Mouse (Mus musculus) layer of hippocampus, postnatal 10 days (tissue): ENCODE measurements around the gene AI661453. TPM values are rescaled to one million over a fixed set of nuclear protein-coding genes. Genes with fewer than 3 reads are reported as not detected.
A peak's percentile ranks its signal among the peaks of the same experiment; 100 is the strongest.

Experiments
- DNase-seq, 2 experiments: peaks; one replicate each; pipeline ENCODE4 v3.0.0; 2021; ENCODE audit warnings: low spot score in 2 of 2
- total RNA-seq, 2 experiments: library from RNA; stranded (reverse); gene quantifications; 2 replicates each; pipeline ENCODE4 v1.2.3; 2021

The AI661453 gene
- total RNA-seq, 2 experiments from 2014 or later = 0.23 to 0.38 TPM

DNA sequence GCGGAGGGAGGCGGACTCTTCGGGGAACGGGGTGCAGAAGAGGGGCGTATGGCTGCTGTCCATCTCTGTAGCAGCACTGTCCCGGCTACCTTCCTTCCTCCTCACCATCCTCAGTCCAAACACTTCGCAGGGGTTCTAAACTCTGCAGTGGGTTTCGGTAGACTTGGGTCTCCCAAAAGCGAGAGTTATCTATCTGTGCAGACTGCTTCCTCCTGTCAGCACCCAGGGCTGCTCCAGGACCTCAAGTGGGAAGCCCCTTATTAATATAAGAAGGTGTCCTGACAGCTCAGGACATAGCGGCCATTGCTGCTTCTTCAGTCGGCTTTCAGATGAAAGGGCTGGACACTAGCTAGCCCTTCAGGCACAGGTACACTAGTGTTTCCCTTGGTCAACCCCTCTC, 28.6 kb downstream of the AI661453 start:
- DNase-seq = no peak

DNA sequence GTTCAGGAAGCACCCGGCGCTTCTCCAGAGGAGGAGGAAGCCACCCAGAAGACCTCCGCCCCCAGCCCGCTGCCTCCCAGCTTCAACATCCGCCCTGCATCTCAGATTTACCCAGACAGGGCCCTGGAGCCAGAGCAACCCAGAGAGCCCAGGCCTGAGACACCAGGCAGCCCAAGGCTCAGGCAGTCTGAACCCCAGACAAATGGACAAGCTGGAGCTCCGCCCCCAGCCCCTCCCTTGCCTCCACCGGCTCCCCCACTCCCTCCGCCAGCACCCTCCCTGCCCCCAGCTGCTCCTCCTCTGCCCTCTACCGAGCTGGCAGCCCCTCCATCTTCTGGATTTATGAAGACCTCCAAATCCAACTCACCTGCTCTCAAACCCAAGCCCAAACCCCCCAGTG, 29.9 kb downstream of the AI661453 start:
- no peak for DNase-seq

DNA sequence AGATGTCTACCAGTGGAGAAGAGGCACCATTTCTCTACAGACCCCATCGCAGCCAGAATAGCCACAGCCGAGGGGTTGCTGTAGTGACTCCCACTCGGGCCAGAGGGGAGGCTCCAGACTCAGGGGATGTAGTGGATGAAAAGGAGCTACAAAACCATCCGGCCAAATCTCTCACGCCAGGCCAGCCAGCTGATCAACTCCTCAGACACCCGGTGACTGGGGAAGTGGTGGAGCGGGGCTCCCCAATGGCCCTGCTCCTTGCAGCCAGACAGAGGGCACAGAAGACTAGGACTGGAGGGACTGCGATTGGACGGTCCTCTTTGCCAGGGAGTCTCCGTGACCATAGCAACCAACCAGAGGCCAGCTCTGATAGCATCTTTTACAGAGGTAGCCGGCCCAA, 31.2 kb downstream of the AI661453 start:
- DNase-seq = no peak

DNA sequence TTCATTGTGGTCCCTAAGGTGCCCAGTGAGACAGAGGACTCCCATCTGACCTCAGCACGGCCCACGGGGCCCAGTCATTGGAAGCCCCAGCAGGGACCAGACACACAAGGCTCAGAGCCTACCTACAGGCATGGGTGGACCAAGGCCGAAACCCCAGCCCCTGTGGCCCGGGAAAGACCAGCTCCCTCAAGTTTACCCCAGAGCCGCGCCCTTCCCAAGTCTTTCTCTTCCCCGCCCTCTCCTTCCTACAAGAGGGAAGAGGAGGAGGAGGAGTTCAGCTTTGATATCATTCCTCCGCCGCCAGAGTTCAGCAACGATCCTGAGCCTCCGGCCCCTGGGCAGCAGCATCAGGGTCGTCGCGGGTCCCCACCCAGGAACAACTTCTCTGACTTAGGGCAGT, 31.6 kb downstream of the AI661453 start:
- DNase-seq = no peak

DNA sequence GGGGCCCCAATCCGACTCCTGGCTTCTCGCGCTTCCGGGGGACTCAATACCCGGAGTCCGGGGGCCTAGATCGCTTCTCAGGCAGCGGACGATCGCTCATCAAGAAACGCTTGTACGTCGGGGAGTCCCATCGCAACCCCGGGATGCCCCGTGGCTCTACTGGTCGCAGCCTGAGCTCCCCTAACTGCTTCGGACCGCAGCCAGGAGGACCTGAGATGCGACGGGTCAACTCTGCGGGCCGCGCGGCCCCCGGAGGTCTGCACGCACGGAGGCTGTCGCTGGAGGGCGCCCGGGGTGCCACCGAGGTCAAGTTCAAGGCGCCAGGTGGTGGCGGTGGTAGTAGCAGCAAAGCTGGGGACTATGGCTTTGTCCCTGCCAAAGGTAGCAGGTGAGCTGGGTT, 32.1 kb downstream of the AI661453 start:
- DNase-seq = no peak

DNA sequence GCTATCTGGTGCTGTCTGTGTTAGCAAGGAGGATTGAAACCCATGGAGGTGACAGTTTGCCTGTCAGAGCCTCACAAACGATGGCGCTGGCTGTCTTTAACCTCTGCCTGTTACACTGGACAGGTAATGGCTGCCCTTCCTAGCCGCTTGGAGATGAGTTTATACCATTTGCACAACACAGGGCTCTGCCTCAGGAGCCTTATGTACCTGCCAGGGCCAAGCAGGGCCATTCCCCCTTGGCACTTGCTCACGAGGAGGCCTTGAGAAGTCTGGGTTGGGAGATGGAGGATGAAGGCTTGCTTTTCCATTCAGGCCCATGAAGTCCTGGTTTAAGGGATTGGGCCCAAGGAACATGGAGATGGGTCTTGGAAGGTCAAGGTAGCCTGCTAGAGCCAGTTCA, 33.2 kb downstream of the AI661453 start:
- no peak for DNase-seq

DNA sequence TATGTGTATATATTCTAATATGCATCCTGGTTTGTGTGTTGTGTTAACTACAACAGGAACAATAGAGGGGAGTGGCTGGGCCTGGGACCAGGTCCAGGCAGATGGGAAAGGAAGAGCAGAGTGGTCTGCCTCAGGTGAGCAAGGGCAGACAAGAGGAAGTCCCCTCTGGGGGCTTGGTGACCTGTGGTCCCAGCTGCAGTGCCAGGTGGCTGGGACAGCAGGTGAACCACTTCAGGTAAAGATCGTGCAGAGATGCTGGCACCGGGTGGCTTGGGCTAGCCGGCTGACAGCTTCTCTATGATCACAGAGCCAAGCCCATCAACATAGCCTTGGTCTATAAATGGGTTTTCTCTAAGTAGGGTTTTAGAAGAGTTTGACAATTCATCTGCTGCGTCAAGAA, 33.7 kb downstream of the AI661453 start:
- DNase-seq = no peak

DNA sequence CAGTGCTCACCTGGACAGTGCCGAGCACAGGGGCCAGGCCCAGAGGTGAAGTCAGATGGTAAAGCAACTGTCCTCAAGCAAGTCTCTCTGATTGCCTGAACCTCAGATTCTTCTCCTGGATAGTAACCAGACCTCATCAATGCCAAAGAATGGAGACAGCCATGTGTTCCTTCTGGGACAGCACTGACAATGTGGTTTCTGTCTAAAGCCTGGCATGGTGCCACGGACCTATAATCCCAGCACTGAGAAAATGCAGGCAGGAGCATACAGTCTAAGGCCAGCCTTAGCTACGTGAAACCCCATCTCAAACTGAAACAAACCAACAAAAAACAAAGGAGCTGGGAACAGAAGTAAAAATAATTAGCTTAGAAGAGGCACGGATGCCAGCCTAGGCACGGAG, 34.3 kb downstream of the AI661453 start:
- DNase-seq = no peak

DNA sequence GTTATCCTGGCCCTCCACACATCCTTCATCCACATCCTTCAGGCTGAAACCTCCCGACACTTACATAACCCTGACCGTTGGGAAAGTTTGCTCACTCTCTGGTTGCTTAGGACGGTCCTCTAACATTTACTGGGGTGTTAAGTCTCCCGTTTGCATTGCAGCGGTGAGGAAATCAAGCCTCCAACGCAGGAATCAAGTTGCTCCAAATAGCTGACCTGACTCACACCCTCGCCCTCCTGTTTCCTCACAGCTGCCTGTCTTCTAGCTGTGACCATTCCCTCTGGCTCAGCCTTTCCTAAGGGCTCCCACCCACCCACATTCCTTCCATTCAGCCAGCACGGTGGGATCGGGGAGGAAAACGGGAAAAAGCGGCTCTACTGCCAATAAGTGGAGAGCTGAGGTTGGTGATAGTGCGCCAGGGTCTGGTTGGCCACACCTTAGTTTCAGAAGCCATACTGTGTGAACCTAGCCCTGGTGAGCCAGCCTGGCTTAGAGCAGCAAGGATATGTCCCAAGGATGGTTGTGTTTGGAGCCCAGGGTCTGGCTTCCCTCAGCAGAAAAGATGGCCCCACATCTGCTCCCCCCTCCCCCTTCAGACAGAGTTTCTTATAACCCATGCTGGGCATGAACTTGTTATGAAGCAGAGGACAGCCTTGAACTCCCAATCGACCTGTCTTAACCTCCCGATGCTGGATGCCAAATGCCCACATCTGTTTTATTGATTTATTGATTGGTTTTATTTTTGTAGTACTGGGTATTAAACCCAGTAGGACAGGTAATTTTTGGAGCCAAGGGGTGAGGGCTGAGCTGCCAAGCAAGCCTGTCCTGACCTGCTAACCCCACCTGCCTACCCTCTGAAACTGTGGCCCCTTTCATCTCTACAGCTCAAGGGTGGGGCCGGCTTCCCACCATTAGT, 36.3 kb downstream of the AI661453 start:
- DNase-seq = no peak

DNA sequence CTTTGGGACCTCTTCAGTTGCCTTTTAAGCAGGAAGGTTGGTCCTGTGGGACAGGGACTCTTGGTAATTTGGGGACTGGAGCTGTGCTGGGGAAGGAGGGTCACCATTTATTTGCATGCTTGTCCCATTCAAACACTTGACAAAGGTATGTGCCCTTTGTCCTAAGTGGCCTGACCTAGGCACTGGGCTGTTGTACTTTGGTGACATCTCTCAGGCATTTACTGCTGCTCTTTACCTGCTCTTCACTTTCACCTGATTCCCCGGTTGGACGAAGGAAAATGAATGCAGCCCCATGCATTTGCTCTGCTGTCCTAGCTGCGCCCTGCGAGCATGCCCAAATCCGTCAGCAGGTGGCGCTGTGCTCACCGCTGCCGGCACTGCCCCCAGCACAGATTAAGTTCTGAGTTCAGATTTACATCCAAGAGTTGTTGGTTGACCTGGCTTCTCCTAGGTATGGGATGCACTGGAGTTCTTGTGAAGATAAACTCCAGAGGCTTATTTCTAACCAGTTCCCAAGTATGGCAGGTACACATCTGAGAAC, 37.1 kb downstream of the AI661453 start:
- DNase-seq = peak; percentile 43 to 49

DNA sequence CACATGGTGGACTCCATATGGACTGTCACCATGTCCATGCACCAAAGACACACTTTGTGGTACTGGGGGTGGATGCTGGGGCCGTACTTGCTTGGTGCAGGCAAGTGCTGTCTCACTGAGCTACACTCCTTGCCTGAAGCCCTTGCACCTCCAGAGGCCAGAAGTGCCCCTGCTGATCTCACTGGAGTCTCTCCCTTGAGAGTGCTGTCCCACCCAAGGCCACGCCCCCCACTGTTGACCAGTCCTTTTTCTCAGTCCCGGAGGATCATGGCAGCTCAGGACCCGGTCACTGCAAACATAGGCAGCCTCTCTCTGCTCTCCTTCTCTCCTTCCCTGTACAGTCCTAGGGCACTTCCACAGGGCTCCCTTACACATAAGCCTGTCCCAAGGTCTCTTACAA, 37.8 kb downstream of the AI661453 start:
- no peak for DNase-seq

DNA sequence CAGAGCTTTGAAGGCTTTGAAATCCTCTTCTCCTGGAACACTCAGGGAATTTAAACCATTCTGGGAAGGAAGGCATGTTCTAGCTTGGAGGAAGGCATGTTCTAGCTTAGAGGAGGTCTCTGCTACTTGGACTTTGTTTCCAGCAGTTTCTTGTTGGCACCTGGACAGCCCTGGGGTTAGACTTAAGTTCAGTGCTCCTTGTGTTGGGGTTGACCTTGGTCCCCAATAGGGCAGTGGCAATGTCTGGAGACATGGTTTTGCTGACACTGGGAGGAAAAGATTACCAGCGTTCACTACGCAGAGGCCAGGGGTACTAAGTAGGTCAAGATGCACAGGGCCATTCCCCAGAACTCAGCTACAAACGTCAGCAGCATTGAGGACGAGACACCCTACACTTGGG, 38.8 kb downstream of the AI661453 start:
- DNase-seq = no peak

DNA sequence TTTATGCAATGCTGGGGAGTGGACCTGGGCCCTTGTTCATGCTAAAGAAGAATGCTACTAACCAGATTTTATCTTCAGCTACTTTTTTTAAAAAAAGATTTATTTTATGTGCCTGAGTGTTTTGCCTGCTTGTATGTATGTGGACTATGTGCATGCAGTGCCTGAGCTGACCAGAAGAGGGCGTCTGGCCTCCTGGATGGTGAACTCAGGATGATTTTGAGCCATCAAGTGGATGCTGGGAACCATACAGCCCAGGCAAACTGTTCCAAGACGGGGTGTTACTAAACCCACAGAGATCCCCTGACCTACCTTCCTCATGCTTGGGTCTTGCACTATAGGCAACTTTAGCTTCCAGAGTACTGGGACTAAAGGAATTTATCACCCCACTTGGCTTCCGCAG, 39.3 kb downstream of the AI661453 start:
- DNase-seq = no peak

DNA sequence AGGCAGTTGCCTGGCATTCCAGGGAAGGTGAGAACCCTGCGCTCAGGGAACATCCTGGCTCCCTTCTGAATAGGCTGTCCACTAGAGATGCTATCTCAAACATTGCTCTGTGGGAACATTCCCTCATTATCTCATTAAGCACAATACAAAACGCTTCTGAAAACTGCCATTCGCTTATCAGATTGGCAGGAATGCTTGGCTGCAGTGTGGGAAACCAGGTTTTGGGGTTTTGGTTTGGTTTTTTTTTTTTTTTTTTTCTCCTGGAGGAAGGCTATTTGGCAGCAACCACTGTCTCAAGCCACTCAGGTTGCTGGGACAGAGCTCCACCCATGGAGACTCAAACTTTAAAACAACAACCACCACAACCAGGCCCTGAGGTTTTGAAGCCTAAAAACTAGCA, 43.5 kb downstream of the AI661453 start:
- DNase-seq = no peak

DNA sequence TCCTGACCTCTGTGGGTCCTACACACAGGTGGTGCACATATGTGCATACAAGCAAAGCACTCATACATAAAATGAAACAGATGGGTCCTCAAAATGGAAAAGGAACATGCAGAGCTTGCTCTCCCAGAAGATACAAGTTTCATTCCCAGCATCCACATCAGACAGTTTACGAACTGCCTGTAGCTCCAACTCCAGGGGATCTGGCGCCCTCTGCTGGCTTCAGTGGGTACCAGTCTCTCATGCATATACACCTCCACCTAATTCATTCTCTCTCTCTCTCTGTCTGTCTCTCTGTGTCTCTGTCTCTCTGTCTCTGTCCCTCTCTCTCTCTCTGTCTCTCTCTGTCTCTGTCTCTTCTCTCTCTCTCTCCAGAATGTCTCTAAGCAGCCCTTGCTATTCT, 46.0 kb downstream of the AI661453 start:
- peak; percentile 69 for DNase-seq

DNA sequence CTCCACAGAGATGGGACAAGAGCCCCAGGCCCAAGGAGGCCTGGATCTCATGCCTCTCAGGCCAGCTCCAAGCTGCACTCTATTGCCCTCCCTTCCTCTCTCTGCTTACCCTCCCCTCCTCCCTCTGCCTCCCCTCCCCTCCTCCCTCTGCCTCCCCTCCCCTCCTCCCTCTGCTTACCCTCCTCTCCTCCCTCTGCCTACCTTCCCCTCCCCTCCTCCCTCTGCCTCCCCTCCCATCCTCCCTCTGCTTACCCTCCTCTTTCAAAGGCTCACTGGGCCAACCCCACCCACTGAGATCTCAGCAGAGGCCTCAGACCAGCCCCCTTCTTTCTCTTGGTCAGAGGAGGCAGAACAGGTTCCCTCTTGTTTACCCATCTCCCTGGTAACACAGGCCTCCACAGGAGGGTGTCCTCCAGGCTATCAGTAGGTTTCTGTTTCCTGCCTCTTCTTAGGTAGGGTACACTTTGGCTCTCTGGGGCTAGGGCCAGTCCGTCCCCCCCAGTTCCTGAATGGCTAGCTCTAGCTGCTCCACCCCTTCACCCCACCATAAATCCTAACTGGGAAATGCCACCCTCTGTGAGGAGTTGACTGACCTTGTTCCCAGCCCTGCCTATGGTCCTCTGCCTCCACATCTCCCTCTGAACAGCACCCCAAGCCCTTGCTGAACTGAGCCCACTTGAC, 48.0 kb downstream of the AI661453 start:
- DNase-seq = no peak

DNA sequence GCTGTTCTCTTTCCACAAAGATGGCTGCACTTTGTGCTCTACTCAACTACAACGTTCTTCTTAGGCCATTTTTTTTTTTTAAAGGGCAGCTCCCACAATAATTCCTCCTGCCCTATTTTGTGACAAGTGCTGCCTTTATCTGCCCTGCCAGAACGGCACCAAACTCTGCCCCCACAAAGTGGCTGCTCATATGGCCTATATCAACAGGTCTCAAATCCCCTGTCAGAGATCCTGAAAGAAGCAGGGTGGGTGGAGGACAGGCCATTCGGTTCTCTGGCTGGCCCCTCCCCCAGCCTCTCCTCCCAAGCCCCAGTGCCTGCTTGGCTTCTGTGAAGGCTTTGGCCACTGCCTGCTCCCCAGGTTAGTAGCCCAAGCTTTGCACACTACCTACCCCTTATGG, 48.6 kb downstream of the AI661453 start:
- DNase-seq = no peak

DNA sequence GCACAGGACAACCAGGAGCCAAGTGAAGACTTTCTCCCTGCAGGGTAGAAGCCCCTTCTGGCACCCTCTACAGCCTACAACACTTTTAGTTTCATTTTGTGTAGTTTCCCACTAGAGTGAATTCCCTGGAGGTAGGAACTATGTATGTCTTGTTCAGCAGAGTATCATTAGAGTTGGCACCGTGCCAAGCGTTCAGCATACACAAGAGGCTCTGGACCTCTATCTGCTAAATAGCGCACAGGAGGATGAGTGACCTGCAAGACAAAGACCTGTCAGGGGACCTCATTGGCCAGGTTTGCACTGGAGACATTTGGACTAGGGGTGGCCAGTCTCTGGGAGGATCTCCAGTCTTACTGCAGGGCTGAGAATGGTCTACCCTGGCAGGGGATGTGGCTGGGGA, 49.4 kb downstream of the AI661453 start:
- no peak for DNase-seq

DNA sequence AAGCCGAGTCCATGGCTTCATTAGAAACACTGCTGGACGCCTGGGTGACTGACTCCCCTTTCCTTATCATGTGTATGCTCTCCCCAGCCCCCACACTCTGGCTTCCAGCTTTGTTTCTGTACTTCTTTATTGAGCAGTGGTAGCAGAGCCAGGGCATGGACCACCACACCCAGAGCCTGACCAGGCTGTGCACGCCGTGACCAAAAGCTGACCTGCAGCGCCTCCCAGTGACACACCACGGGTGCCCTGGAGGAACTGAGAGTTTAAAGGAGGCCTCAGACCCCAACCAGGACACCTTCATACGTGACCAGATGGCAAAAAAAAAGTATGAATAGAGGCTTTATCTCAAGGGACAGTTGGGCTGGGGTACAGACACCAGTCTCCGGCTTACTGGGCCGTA, 54.4 kb downstream of the AI661453 start:
- DNase-seq = no peak

DNA sequence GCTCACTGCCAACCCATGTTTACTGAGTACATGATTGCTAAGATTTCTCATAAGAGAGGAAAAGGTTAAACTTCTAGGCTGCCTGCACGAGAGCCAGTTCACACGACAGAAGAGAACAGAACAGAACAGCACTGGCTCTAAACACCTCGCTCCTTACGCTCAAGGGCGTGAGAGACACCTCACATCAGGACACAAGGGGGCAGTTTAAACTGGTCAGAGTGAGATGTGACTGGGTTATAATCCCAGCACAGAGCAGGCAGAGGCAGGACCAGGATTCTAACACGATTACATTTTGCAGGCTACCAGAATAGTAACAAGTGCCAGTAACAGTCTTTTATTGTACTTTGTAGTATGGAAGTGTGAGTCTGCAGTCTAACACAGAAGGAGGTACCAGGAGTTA, 56.3 kb downstream of the AI661453 start:
- no peak for DNase-seq

DNA sequence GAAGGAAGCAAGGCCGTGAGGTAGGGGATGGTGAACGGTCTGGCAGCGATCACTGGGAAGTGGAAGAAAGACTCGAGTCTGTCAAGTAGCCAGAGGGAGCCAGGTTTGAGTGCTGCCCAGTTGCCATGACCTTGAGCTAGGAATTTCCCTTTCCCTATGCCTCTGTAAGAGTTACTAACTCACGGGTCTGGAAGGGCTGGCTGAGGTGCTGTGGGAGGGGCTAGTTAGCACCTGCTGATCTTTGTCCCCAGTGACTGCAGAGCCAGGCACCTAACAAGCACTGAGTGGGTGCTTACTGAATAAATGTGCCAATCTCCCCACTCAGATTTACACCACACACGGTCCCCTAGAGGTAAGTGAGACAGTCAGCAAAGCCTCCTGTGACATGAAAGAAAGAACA, 57.2 kb downstream of the AI661453 start:
- DNase-seq = no peak

DNA sequence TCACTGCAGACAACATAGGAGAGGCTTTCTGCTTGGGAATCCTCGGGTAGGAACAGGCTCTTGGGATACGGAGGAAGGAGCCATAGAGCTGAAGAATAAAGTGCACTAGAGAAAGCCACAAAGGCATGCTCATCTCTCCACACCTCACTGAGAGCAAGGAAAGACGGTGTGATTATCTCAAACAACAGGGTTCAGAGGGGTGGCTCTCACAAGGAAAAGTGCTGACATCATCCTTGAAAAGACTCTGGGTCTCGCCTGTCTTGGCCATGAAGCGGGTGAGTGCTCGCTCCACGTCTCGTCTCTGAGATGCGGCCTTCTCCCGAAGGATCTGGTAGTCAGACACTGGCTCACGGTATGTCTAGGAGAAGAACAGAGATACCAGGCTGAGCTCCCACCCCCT, 57.7 kb downstream of the AI661453 start:
- DNase-seq = no peak

DNA sequence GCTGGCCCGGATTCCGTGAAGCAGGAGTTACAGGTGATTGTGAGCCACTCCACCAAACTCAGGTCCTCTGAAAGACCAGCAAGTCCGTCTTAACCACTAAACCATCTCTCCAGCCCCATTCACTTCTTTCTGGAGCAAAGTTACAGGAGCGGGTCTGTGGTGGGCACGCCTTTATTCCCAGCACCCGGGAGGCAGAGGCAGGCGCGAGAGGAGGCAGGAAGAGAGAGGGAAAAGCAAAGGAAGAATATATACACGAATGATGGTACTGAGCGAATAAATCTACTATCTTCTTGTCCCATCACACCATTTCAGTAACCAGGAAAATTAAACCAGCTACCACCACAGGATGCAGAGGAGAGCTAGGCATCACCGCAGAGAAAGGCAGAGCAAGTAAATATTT, 65.1 kb downstream of the AI661453 start:
- no peak for DNase-seq
